Mouse (Mus musculus): ENCODE results near the gene Cuedc2. TPM values are rescaled to one million over a fixed set of nuclear protein-coding genes. Genes with fewer than 3 reads are reported as not detected.

Cuedc2 gene
- polyA plus RNA-seq, 1 experiment from 2014 or later: 150 TPM

- Histone ChIP-seq H3K9ac (ENCODE audit: low read length) (no peak overlapping the region), H3K27me3 (ENCODE audit: control insufficient read depth, insufficient read depth, low read length) (peaks cover 5% of the 10 kb centered on the region), H3K9me3 (replicated peaks; ENCODE audit: control insufficient read depth, low read length) (no peaks in the 10 kb centered on the region), H3K4me2 (ENCODE audit: low read depth, low read length) (no peak overlapping the region), H3K4me1 (ENCODE audit: control insufficient read depth, insufficient read depth, low read length) (peaks cover 13% of the 10 kb centered on the region), H3K4me3 (ENCODE audit: low read length) (no peak overlapping the region), H3K36me3 (ENCODE audit: control insufficient read depth, insufficient read depth) (peaks cover 12% of the 10 kb centered on the region; the same call in 1 of the 2 replicates), H3K27ac (ENCODE audit: low read length) (no peak overlapping the region)
- 79% methylated on average over 3 of the region's 3 CpGs for WGBS
- no peak for ATAC-seq (replicated peaks; ENCODE audit: extremely low read depth, insufficient read depth, low FRiP score)
Measured at GRCm38 (mm10) chr19:46331936-46332335, 6.6 kb downstream of the Cuedc2 start.

- Histone ChIP-seq H3K4me2 (ENCODE audit: low read depth, low read length) (no peak overlapping the region), H3K9me3 (replicated peaks; ENCODE audit: control insufficient read depth, low read length) (no peaks in the 10 kb centered on the region), H3K27me3 (ENCODE audit: control insufficient read depth, insufficient read depth, low read length) (peaks cover 11% of the 10 kb centered on the region), H3K27ac (ENCODE audit: low read length) (no peak overlapping the region), H3K9ac (ENCODE audit: low read length) (no peak overlapping the region), H3K4me3 (ENCODE audit: low read length) (no peak overlapping the region), H3K36me3 (ENCODE audit: control insufficient read depth, insufficient read depth) (peaks cover 12% of the 10 kb centered on the region; the same call in 1 of the 2 replicates), H3K4me1 (ENCODE audit: control insufficient read depth, insufficient read depth, low read length) (peaks cover 15% of the 10 kb centered on the region)
- no peak for ATAC-seq (replicated peaks; ENCODE audit: extremely low read depth, insufficient read depth, low FRiP score)
- WGBS: 91% methylated on average over 14 of the region's 14 CpGs
Measured at GRCm38 (mm10) chr19:46331326-46331725, 7.2 kb downstream of the Cuedc2 start.

GRCm38 (mm10) chr19:46330696-46331095 is 7.8 kb downstream of the Cuedc2 start:
- Histone ChIP-seq H3K27ac (ENCODE audit: low read length) (no peak overlapping the region), H3K4me2 (ENCODE audit: low read depth, low read length) (no peak overlapping the region), H3K36me3 (ENCODE audit: control insufficient read depth, insufficient read depth) (peaks cover 12% of the 10 kb centered on the region; the same call in 1 of the 2 replicates), H3K27me3 (ENCODE audit: control insufficient read depth, insufficient read depth, low read length) (peaks cover 17% of the 10 kb centered on the region), H3K4me3 (ENCODE audit: low read length) (no peak overlapping the region), H3K9me3 (replicated peaks; ENCODE audit: control insufficient read depth, low read length) (no peaks in the 10 kb centered on the region), H3K9ac (ENCODE audit: low read length) (no peak overlapping the region), H3K4me1 (ENCODE audit: control insufficient read depth, insufficient read depth, low read length) (peaks cover 15% of the 10 kb centered on the region)
- ATAC-seq (replicated peaks; ENCODE audit: extremely low read depth, insufficient read depth, low FRiP score): no peak
- 91% methylated on average over 12 of the region's 12 CpGs for WGBS

GRCm38 (mm10) chr19:46329951-46330350 is 8.6 kb downstream of the Cuedc2 start:
- no peak overlapping the region for H3K4me3 ChIP-seq (ENCODE audit: low read length)
- ATAC-seq (replicated peaks; ENCODE audit: extremely low read depth, insufficient read depth, low FRiP score): 0 out of 2 replicates have a peak, but pooled peaks have one; percentile 16
- H3K4me1 ChIP-seq (ENCODE audit: control insufficient read depth, insufficient read depth, low read length): peaks cover 15% of the 10 kb centered on the region
- H3K9me3 ChIP-seq (replicated peaks; ENCODE audit: control insufficient read depth, low read length): no peaks in the 10 kb centered on the region
- peaks cover 12% of the 10 kb centered on the region; the same call in 1 of the 2 replicates for H3K36me3 ChIP-seq (ENCODE audit: control insufficient read depth, insufficient read depth)
- H3K27me3 ChIP-seq (ENCODE audit: control insufficient read depth, insufficient read depth, low read length): peaks cover 25% of the 10 kb centered on the region
- WGBS: 6% methylated on average over 16 of the region's 16 CpGs
- H3K9ac ChIP-seq (ENCODE audit: low read length): no peak overlapping the region
- H3K4me2 ChIP-seq (ENCODE audit: low read depth, low read length): peak overlapping the region; percentile 75; the same call in 1 of the 2 replicates
- no peak overlapping the region for H3K27ac ChIP-seq (ENCODE audit: low read length)

GRCm38 (mm10) chr19:46329031-46329641 is 9.4 kb downstream of the Cuedc2 start:
- H3K9ac ChIP-seq (ENCODE audit: low read length): peak overlapping the region; percentile 83
- H3K4me1 ChIP-seq (ENCODE audit: control insufficient read depth, insufficient read depth, low read length): peaks cover 15% of the 10 kb centered on the region
- ATAC-seq (replicated peaks; ENCODE audit: extremely low read depth, insufficient read depth, low FRiP score): peak; percentile 4; the same call in 1 of the 2 replicates
- H3K4me3 ChIP-seq (ENCODE audit: low read length): peak overlapping the region; percentile 78
- H3K27ac ChIP-seq (ENCODE audit: low read length): no peak overlapping the region
- H3K36me3 ChIP-seq (ENCODE audit: control insufficient read depth, insufficient read depth): peaks cover 12% of the 10 kb centered on the region; the same call in 1 of the 2 replicates
- H3K27me3 ChIP-seq (ENCODE audit: control insufficient read depth, insufficient read depth, low read length): peaks cover 33% of the 10 kb centered on the region
- H3K9me3 ChIP-seq (replicated peaks; ENCODE audit: control insufficient read depth, low read length): no peaks in the 10 kb centered on the region
- 2% methylated on average over 54 of the region's 54 CpGs for WGBS
- peak overlapping the region; percentile 75 for H3K4me2 ChIP-seq (ENCODE audit: low read depth, low read length)

GRCm38 (mm10) chr19:46328081-46329030 is 10.1 kb downstream of the Cuedc2 start, which contains the start of gene Fbxl15:
Gene Fbxl15, plus strand, starts transcription at chr19:46328184.
- peak within 1 kb of the TSS; percentile 78 for H3K4me3 ChIP-seq (ENCODE audit: low read length)
- H3K9me3 ChIP-seq (replicated peaks; ENCODE audit: control insufficient read depth, low read length): no peaks in the 10 kb centered on the region
- peaks cover 15% of the 10 kb centered on the region for H3K4me1 ChIP-seq (ENCODE audit: control insufficient read depth, insufficient read depth, low read length)
- peak within 1 kb of the TSS; percentile 75 for H3K4me2 ChIP-seq (ENCODE audit: low read depth, low read length)
- H3K36me3 ChIP-seq (ENCODE audit: control insufficient read depth, insufficient read depth): peaks cover 12% of the 10 kb centered on the region; the same call in 1 of the 2 replicates
- under 1% methylated on average over 81 of the region's 81 CpGs for WGBS
- H3K27ac ChIP-seq (ENCODE audit: low read length): peak within 1 kb of the TSS; percentile 91
- peaks cover 41% of the 10 kb centered on the region for H3K27me3 ChIP-seq (ENCODE audit: control insufficient read depth, insufficient read depth, low read length)
- peak; percentile 88 for ATAC-seq (replicated peaks; ENCODE audit: extremely low read depth, insufficient read depth, low FRiP score)
- peak within 1 kb of the TSS; percentile 83 for H3K9ac ChIP-seq (ENCODE audit: low read length)

GRCm38 (mm10) chr19:46327531-46328064 is 10.9 kb downstream of the Cuedc2 start:
- no peak for ATAC-seq (replicated peaks; ENCODE audit: extremely low read depth, insufficient read depth, low FRiP score)
- Histone ChIP-seq H3K27ac (ENCODE audit: low read length) (no peak overlapping the region; the same call in 1 of the 2 replicates), H3K4me2 (ENCODE audit: low read depth, low read length) (peak overlapping the region; percentile 75), H3K9me3 (replicated peaks; ENCODE audit: control insufficient read depth, low read length) (no peaks in the 10 kb centered on the region), H3K36me3 (ENCODE audit: control insufficient read depth, insufficient read depth) (peaks cover 12% of the 10 kb centered on the region; the same call in 1 of the 2 replicates), H3K4me3 (ENCODE audit: low read length) (peak overlapping the region; percentile 78), H3K4me1 (ENCODE audit: control insufficient read depth, insufficient read depth, low read length) (peaks cover 15% of the 10 kb centered on the region), H3K9ac (ENCODE audit: low read length) (peak overlapping the region; percentile 83), H3K27me3 (ENCODE audit: control insufficient read depth, insufficient read depth, low read length) (peaks cover 48% of the 10 kb centered on the region)
- WGBS: 25% methylated on average over 14 of the region's 14 CpGs

GRCm38 (mm10) chr19:46326756-46327305 is 11.7 kb downstream of the Cuedc2 start, which contains the start of gene Psd:
Gene Psd, minus strand, starts transcription at chr19:46327156.
- Histone ChIP-seq H3K9ac (ENCODE audit: low read length) (peak within 1 kb of the TSS; percentile 83), H3K27ac (ENCODE audit: low read length) (peak within 1 kb of the TSS; percentile 91), H3K4me1 (ENCODE audit: control insufficient read depth, insufficient read depth, low read length) (peaks cover 15% of the 10 kb centered on the region), H3K4me3 (ENCODE audit: low read length) (peak within 1 kb of the TSS; percentile 78), H3K27me3 (ENCODE audit: control insufficient read depth, insufficient read depth, low read length) (peaks cover 52% of the 10 kb centered on the region), H3K36me3 (ENCODE audit: control insufficient read depth, insufficient read depth) (peaks cover 10% of the 10 kb centered on the region; the same call in 1 of the 2 replicates), H3K9me3 (replicated peaks; ENCODE audit: control insufficient read depth, low read length) (no peaks in the 10 kb centered on the region), H3K4me2 (ENCODE audit: low read depth, low read length) (peak within 1 kb of the TSS; percentile 75)
- no peak for ATAC-seq (replicated peaks; ENCODE audit: extremely low read depth, insufficient read depth, low FRiP score)
- 1% methylated on average over 35 of the region's 35 CpGs for WGBS
